In genomic region chr4:141443641-141444429, GRCm38 (mm10) we compare ENCODE assay signal across 8 mouse cellular contexts. TPM values are rescaled to one million over a fixed set of nuclear protein-coding genes. Genes with fewer than 3 reads are reported as not detected.
DNase-seq lines count a peak whose midpoint lies in the region; ATAC-seq and TF ChIP-seq lines count a peak whose summit lies in the region.

No protein-coding gene starts in this region.

- 40% methylated on average over 11 of the region's 11 CpGs for WGBS in heart, embryonic 12.5 days
- 51% methylated on average over 11 of the region's 11 CpGs for WGBS in hindbrain, embryonic 12.5 days
- 50% methylated on average over 11 of the region's 11 CpGs for WGBS in midbrain, embryonic 11.5 days

- H3K4me1 ChIP-seq in heart, embryonic 12.5 days (replicated peaks), result peaks cover 24% of the 10 kb centered on the region
- peaks cover 31% of the 10 kb centered on the region for H3K4me1 ChIP-seq in G1E (ENCODE audit: insufficient read depth, low read depth, low read length)
- H3K4me1 ChIP-seq in hindbrain, embryonic 12.5 days, result peaks cover 20% of the 10 kb centered on the region
- H3K4me1 ChIP-seq in midbrain, embryonic 11.5 days (ENCODE audit: control insufficient read depth, insufficient read depth, low read length), result peaks cover 11% of the 10 kb centered on the region

- ATAC-seq in heart, embryonic 12.5 days (ENCODE audit: insufficient number of reproducible peaks, low FRiP score), result 0 out of 2 replicates have a peak, but pooled peaks have one; percentile 9
- ATAC-seq in G1E (ENCODE audit: extremely low read depth, insufficient number of reproducible peaks, low FRiP score, poor library complexity, severe bottlenecking), result no peak
- ATAC-seq in hindbrain, embryonic 12.5 days (ENCODE audit: low FRiP score), result peak; percentile 43; the same call in 1 of the 2 replicates
- no peak for ATAC-seq in midbrain, embryonic 11.5 days (ENCODE audit: low FRiP score)

- H3K36me3 ChIP-seq in heart, embryonic 12.5 days, result peaks cover 20% of the 10 kb centered on the region
- peaks cover 25% of the 10 kb centered on the region for H3K36me3 ChIP-seq in G1E (replicated peaks)
- peaks cover 21% of the 10 kb centered on the region for H3K36me3 ChIP-seq in hindbrain, embryonic 12.5 days
- peaks cover 11% of the 10 kb centered on the region for H3K36me3 ChIP-seq in midbrain, embryonic 11.5 days (ENCODE audit: control insufficient read depth, insufficient read depth, low read length)

- H3K4me3 ChIP-seq in heart, embryonic 12.5 days, result peak overlapping the region; percentile 100
- H3K4me3 ChIP-seq in G1E (ENCODE audit: low read depth, low read length), result peak overlapping the region; percentile 92
- H3K4me3 ChIP-seq in hindbrain, embryonic 12.5 days, result peak overlapping the region; percentile 100
- peak overlapping the region; percentile 100 for H3K4me3 ChIP-seq in midbrain, embryonic 11.5 days (ENCODE audit: low read depth, low read length)

- no peak for TF ChIP-seq CTCF in G1E (IDR thresholded peaks at IDR 0.05; ENCODE audit: low read depth, low read length)

- H3K9me3 ChIP-seq in heart, embryonic 12.5 days (replicated peaks), result no peaks in the 10 kb centered on the region
- H3K9me3 ChIP-seq in G1E (replicated peaks), result no peaks in the 10 kb centered on the region
- H3K9me3 ChIP-seq in hindbrain, embryonic 12.5 days (replicated peaks), result no peaks in the 10 kb centered on the region
- H3K9me3 ChIP-seq in midbrain, embryonic 11.5 days (ENCODE audit: control insufficient read depth, low read length), result no peaks in the 10 kb centered on the region

- peak overlapping the region; percentile 93 for H3K4me2 ChIP-seq in heart, embryonic 12.5 days
- peak overlapping the region; percentile 86 for H3K4me2 ChIP-seq in hindbrain, embryonic 12.5 days (replicated peaks)
- H3K4me2 ChIP-seq in midbrain, embryonic 11.5 days, result peak overlapping the region; percentile 53

- H3K27ac ChIP-seq in heart, embryonic 12.5 days (ENCODE audit: poor library complexity, severe bottlenecking), result no peak overlapping the region
- H3K27ac ChIP-seq in hindbrain, embryonic 12.5 days, result no peak overlapping the region
- H3K27ac ChIP-seq in midbrain, embryonic 11.5 days (ENCODE audit: low read depth, low read length), result no peak overlapping the region

- no peak for DNase-seq in heart, adult 8-10 months (ENCODE audit: low spot score)
- no peak for DNase-seq in G1E (ENCODE audit: low spot score)
- DNase-seq in midbrain, embryonic 11.5 days (ENCODE audit: low spot score, missing footprints), result no peak
- DNase-seq in embryo, embryonic 11 days, result no peak
- no peak for DNase-seq in cerebellum, adult 9-10 months
- no peak for DNase-seq in left cerebral cortex, adult 8-10 months (ENCODE audit: low spot score in 2 of 2)

- peak overlapping the region; percentile 98 for H3K9ac ChIP-seq in heart, embryonic 12.5 days
- H3K9ac ChIP-seq in hindbrain, embryonic 12.5 days, result peak overlapping the region; percentile 98
- H3K9ac ChIP-seq in midbrain, embryonic 11.5 days (ENCODE audit: low read length), result peak overlapping the region; percentile 98

- no peaks in the 10 kb centered on the region for H3K27me3 ChIP-seq in heart, embryonic 12.5 days (replicated peaks)
- H3K27me3 ChIP-seq in G1E (ENCODE audit: insufficient read depth, low read length), result 0 out of 2 replicates have a peak, but pooled peaks cover 2% of the 10 kb centered on the region
- no peaks in the 10 kb centered on the region for H3K27me3 ChIP-seq in hindbrain, embryonic 12.5 days
- no peaks in the 10 kb centered on the region for H3K27me3 ChIP-seq in midbrain, embryonic 11.5 days (ENCODE audit: control insufficient read depth, insufficient read depth, low read length)

RNA-seq across cellular contexts. Expression of gene Zbtb17, which starts 0.6 kb away (rescaled TPM):
- 24.9 and 25.3 TPM in 2 replicates for polyA plus RNA-seq in heart, embryonic 12.5 days (2016; fragmentation: Nextera tagmentation; extraction: Ambion mirVana)
- 10 to 100 TPM; 24.8 to 28.4 (median 26.5) TPM for total RNA-seq in heart, adult 8-10 months (2022)
- total RNA-seq in G1E (2014; fragmentation: Nextera tagmentation) (10.9 and 11.8 TPM in 2 replicates), G1E (2017) (15.9 and 22.8 TPM in 2 replicates)
- 51.4 and 61.1 TPM in 2 replicates for polyA plus RNA-seq in G1E (2012)
- 50.7 and 56.6 TPM in 2 replicates for polyA plus RNA-seq in hindbrain, embryonic 12.5 days (2016; fragmentation: Nextera tagmentation; extraction: Ambion mirVana)
- polyA plus RNA-seq in midbrain, embryonic 11.5 days (2014; fragmentation: Nextera tagmentation; extraction: Ambion mirVana), result 37.4 and 40.6 TPM in 2 replicates
- 10 to 100 TPM; 36.7 to 42.0 (median 38.0) TPM for total RNA-seq in left cerebral cortex, adult 8-10 months (2022)

RNA-seq across cellular contexts. Expression of gene Srarp, which starts 7.9 kb away (rescaled TPM):
- polyA plus RNA-seq in heart, embryonic 12.5 days (2016; fragmentation: Nextera tagmentation; extraction: Ambion mirVana), result not detected in 2 replicates
- 1 to 10 TPM in 1 of 4 experiments, under 1 TPM in 3; 0.82 to 1.5 (median 0.93) TPM for total RNA-seq in heart, adult 8-10 months (2022)
- not detected in 2 replicates for total RNA-seq in G1E (2014; fragmentation: Nextera tagmentation)
- total RNA-seq in G1E (2017), result not detected in 2 replicates
- not detected in 2 replicates for polyA plus RNA-seq in G1E (2012)
- not detected in 2 replicates for polyA plus RNA-seq in hindbrain, embryonic 12.5 days (2016; fragmentation: Nextera tagmentation; extraction: Ambion mirVana)
- not detected in 2 replicates for polyA plus RNA-seq in midbrain, embryonic 11.5 days (2014; fragmentation: Nextera tagmentation; extraction: Ambion mirVana)
- 1 to 10 TPM; 2.8 to 4.9 (median 3.0) TPM for total RNA-seq in left cerebral cortex, adult 8-10 months (2022)

RNA-seq across cellular contexts. Expression of gene Hspb7, which starts 23.3 kb away (rescaled TPM):
- 186 and 208 TPM in 2 replicates for polyA plus RNA-seq in heart, embryonic 12.5 days (2016; fragmentation: Nextera tagmentation; extraction: Ambion mirVana)
- total RNA-seq in heart, adult 8-10 months (2022), result 1,000 to 10,000 TPM; 1,512 to 1,942 (median 1,609) TPM
- total RNA-seq in G1E (2014; fragmentation: Nextera tagmentation) (not detected in 2 replicates), G1E (2017) (not detected in 2 replicates)
- polyA plus RNA-seq in G1E (2012), result not detected in 2 replicates
- polyA plus RNA-seq in hindbrain, embryonic 12.5 days (2016; fragmentation: Nextera tagmentation; extraction: Ambion mirVana), result 0.10 TPM in 1 of 2 replicates, not detected in the other
- not detected in 2 replicates for polyA plus RNA-seq in midbrain, embryonic 11.5 days (2014; fragmentation: Nextera tagmentation; extraction: Ambion mirVana)
- under 1 TPM; 0.30 to 0.97 (median 0.73) TPM for total RNA-seq in left cerebral cortex, adult 8-10 months (2022)

RNA-seq across cellular contexts. Expression of gene Clcnkb, which starts 28.0 kb away (rescaled TPM):
- polyA plus RNA-seq in heart, embryonic 12.5 days (2016; fragmentation: Nextera tagmentation; extraction: Ambion mirVana), result 0.78 and 1.2 TPM in 2 replicates
- total RNA-seq in heart, adult 8-10 months (2022), result 1 to 10 TPM in 1 of 4 experiments, under 1 TPM in 3; 0.33 to 1.5 (median 0.59) TPM
- total RNA-seq in G1E (2014; fragmentation: Nextera tagmentation), result not detected in 2 replicates
- 0.05 TPM in 1 of 2 replicates, not detected in the other for total RNA-seq in G1E (2017)
- polyA plus RNA-seq in G1E (2012), result not detected in 2 replicates
- not detected in 2 replicates for polyA plus RNA-seq in hindbrain, embryonic 12.5 days (2016; fragmentation: Nextera tagmentation; extraction: Ambion mirVana)
- not detected in 2 replicates for polyA plus RNA-seq in midbrain, embryonic 11.5 days (2014; fragmentation: Nextera tagmentation; extraction: Ambion mirVana)
- under 1 TPM in 1 of 4 experiments, not detected in 3; 0.74 TPM for total RNA-seq in left cerebral cortex, adult 8-10 months (2022)

RNA-seq across cellular contexts. Expression of gene Clcnka, which starts 45.3 kb away (rescaled TPM):
- polyA plus RNA-seq in heart, embryonic 12.5 days (2016; fragmentation: Nextera tagmentation; extraction: Ambion mirVana), result 0.06 and 0.15 TPM in 2 replicates
- total RNA-seq in heart, adult 8-10 months (2022), result not detected
- not detected in 2 replicates for total RNA-seq in G1E (2014; fragmentation: Nextera tagmentation)
- total RNA-seq in G1E (2017), result not detected in 2 replicates
- polyA plus RNA-seq in G1E (2012), result not detected in 2 replicates
- polyA plus RNA-seq in hindbrain, embryonic 12.5 days (2016; fragmentation: Nextera tagmentation; extraction: Ambion mirVana), result 0.66 and 1.3 TPM in 2 replicates
- polyA plus RNA-seq in midbrain, embryonic 11.5 days (2014; fragmentation: Nextera tagmentation; extraction: Ambion mirVana), result not detected in 2 replicates
- total RNA-seq in left cerebral cortex, adult 8-10 months (2022), result 1 to 10 TPM in 1 of 4 experiments, under 1 TPM in 1, not detected in 2; 0.39 to 1.8 TPM

Comparison
In these comparisons a context has a peak if more than half of its experiments do, and no peak if none do; other contexts are left out.
1. ATAC-seq: peak in heart, embryonic 12.5 days (single experiment) and hindbrain, embryonic 12.5 days (single experiment); none in G1E (single experiment) and midbrain, embryonic 11.5 days (single experiment).
2. RNA of gene Hspb7, which starts 23.3 kb away (polyA plus RNA-seq): 186 to 208 TPM in heart, embryonic 12.5 days; 0.10 TPM in hindbrain, embryonic 12.5 days, not detected in G1E and not detected in midbrain, embryonic 11.5 days; every median in the first group is over 100 times any median in the second.
3. Peak in every context shown above with its lines, with median percentiles within 50 percentile points of each other: H3K4me2 ChIP-seq, H3K4me3 ChIP-seq and H3K9ac ChIP-seq.